Mouse (Mus musculus) left cerebral cortex, adult 8-10 months (tissue): ENCODE results near the gene Siah3. TPM values are rescaled to one million over a fixed set of nuclear protein-coding genes. Genes with fewer than 3 reads are reported as not detected.
"Not testable (repeated sequence)": the region's sequence is repeated elsewhere in the genome, so short reads cannot be mapped to it uniquely, and the experiment has no call there.

ENCODE experiments used
- DNase-seq, 2 experiments: peaks; one replicate each; pipeline ENCODE4 v3.0.0; 2022; ENCODE audit warnings: low spot score in 2 of 2
- total RNA-seq, 4 experiments: library from RNA; stranded (reverse); gene quantifications; 2 replicates each; pipeline ENCODE4 v1.2.4; 2022

Siah3 gene
- total RNA-seq, result 1 to 10 TPM; 4.3 to 5.5 (median 5.4) TPM

DNA sequence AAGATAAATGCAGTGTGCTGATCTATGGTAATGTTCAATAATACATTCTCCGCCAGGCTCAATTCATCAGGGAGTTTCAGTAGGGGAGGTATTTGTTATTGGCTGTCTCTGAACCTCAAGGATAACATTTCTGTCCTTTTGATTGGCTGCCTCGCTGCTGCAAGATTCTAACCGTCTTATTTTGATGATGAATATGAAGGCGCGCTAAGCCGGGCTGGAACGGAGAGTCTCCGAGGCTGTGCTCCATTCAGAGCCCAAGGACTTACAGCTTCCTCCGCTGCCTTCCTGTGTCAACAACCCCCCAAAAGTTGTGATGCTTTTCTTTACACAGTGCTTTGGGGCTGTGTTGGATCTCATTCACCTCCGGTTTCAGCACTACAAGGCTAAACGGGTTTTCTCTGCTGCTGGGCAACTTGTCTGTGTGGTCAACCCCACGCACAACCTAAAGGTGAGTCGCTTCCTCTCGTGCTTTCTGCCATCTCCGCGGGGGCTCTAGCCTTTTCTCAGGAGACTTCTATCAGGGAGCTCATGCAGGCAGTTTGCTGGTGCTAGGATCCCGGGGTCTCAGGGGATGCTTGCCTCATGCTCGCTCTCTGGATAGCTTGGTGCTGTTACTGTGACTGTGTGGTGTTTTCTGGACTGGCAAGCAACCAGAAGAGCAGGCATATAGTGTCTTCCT, at the start of gene Siah3:
Siah3 (plus strand) TSS at position 240 of the 679 bp plus-strand sequence.
- peak; percentile 46 to 65 for DNase-seq

GRCm38 (mm10) chr14:75409772-75410171, 46.0 kb upstream of the Siah3 start:
- DNase-seq, result no peak

- DNase-seq, result no peak
These were observed 45.4 kb upstream of the Siah3 start for GRCm38 (mm10) chr14:75410392-75410791.

- DNase-seq, result no peak
These were observed 37.1 kb upstream of the Siah3 start for GRCm38 (mm10) chr14:75418721-75419120.

DNA sequence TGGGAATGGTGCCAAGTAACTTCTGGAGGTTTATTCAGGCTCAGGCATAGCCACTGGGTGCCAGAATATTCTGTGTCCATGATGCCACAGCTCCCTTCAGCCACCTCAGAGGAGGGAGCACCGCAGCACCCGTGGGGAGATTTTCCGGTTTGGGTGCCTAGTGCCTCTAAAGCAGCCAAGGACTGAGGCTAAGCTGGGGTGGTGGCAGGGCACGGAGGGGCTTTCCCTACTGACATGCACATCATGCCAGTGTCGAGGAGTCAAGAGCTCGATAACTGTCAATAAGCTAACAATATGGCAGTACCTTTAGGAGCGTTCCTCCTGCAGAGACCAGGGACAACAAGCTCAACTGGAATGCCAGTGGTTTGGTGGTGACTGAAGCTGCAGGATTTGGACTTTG, 35.9 kb upstream of the Siah3 start:
- no peak for DNase-seq

GRCm38 (mm10) chr14:75420811-75421210, 35.0 kb upstream of the Siah3 start:
- DNase-seq, result no peak

DNA sequence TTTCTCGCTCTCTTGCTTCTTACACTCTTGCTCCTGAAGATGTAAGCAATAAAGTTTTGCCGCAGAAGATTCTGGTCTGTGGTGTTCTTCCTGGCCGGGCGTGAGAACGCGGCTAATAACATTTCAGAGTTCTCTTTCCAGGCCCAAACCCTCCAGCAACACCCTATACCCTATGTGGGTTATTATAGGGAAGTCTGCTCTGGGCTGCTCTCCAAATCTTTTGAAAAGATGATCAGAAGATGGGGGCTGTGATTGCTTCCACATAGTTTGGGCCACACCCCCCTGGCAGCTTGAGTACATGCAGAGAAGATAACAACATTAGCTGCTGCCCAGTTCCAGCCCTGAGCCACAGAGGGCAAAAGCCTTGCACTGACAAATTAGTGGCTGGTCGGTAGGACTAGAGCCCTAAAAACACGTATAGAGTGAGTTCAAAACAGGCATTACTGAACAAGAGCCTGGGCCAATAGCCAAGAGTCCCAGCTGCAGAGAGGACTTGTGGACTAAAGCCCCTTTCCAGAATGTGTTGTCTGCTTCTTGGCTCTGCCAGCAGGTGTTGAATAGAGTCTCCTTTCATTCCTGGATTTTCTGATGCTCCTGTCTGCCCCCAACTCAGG, 24.5 kb upstream of the Siah3 start:
- DNase-seq, result no peak

DNA sequence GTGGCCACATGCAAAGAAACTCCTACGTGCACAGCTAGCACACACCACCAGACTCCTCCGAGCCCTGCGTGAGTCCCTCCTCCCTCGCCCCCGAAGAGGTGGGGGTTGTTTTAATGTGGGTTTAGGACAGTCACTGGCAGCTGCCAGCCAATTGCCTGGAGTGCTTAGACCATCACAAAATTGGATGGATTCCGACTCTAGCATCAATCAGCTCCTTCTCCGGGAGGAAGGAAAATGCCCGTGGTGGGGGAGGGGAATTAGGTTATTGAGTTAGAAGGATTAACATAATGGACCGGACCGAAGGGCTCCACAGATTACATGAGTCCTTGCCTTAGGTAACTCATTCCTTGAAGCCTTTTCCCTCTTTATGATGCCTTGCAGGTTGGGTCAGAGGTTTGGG, 22.9 kb upstream of the Siah3 start:
- DNase-seq, result no peak

- no peak for DNase-seq
These were observed 21.2 kb upstream of the Siah3 start for GRCm38 (mm10) chr14:75434576-75434975.

- peak in 1 of 2 experiments; percentile 79 for DNase-seq
These were observed 11.2 kb upstream of the Siah3 start for GRCm38 (mm10) chr14:75444486-75445105.

- peak; percentile 55 to 80 for DNase-seq
These were observed 10.4 kb upstream of the Siah3 start for GRCm38 (mm10) chr14:75445281-75445947.

GRCm38 (mm10) chr14:75445948-75446281, 9.9 kb upstream of the Siah3 start:
- no peak for DNase-seq

GRCm38 (mm10) chr14:75446314-75446713, 9.5 kb upstream of the Siah3 start:
- DNase-seq, result not testable (repeated sequence)

DNA sequence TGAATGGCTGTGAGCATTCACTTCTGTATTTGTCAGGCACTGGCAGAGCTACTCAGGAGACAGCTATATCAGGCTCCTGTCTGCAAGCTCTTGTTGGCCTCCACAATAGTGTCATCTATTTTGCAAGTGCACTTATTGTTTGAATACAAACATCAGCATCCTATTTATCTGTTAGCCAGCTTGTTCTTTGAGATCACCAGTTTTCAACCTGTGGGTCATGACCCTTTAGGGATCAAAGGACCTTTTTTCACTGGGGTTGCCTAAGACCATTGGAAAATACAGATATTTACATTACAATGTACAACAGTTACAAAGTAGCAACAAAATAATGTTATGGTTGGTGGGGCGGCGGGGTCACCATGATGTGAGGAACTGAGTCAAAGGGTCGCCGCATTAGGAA, 1.9 kb upstream of the Siah3 start:
- DNase-seq, result no peak

DNA sequence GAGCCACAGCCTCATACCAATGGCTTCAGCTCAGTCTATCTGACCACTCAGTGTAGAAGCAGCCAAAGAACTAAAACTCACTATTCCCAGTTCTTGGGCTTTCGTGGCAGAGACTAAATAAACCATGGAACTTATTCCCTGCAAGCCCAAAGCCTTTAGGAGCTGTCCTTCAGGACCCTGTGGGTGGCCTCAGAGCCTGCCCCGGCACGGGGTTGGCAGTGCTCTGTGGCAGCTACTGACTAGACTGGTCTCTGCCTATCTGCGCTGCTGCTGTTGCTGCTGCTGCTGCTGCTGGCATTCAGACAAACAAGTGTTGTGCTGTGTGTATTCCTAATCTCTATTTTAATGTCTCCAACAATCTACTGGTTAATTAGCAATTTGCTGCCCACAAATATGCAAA, 1.1 kb upstream of the Siah3 start:
- DNase-seq, result no peak

GRCm38 (mm10) chr14:75455361-75455742, 430 bp upstream of the Siah3 start:
- no peak for DNase-seq

DNA sequence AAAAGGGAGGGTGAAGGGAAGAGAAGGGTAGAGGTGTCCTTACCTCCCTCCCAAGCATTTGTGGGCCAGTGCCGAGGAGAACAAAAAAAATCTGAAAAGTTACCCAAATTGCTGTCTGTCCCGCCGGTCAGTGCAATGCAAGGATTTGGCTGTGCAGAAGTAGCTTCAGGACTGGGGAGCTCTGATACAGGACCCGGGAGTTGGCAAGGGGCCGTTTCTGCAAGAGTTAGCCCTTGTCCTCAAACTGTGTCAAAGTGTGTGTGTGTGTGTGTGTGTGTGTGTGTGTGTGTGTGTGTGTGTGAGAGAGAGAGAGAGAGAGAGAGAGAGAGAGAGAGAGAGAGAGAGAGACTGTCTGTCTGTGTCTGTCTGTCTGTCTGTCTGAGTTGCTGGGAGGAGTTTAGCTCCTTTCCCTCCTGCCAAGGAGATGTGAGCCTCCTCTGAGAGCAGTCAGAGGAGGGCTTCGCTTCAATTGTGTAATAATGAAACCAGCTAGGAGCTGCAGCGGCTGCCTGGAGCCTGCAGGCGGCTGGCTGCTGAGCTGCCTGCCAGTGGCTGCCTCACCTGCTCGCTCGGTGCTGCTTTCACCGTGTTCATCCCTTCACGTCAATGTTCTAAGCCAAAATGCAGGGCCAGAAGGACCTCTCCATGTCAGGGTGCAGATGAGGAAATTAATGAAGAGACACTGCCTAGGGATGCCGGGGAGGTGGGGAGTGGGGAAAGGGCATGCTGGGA, 873 bp downstream of the Siah3 start:
- DNase-seq, result peak in 1 of 2 experiments; percentile 61

- no peak for DNase-seq
These were observed 1.4 kb downstream of the Siah3 start for GRCm38 (mm10) chr14:75457221-75457600.

DNA sequence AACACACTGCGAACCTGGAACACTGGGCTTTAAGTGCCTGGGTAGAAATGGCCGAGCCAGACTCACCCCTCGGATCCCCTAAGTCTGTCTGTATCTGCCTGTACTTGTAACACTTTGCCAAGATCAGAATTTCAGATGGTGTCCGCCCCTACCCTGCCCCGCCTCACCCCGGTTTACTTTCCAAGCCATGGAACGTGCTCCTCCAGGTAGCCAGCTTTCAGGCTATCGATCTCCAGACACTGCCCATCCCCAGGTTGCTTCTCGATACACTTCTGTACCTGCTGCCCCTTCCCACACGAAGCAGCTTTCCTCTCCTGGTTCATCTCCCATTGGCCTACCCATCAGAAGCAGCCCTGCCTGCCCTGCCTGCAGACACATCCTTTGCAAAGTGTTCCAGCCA, 3.6 kb downstream of the Siah3 start:
- DNase-seq, result no peak

GRCm38 (mm10) chr14:75459991-75460390, 4.2 kb downstream of the Siah3 start:
- peak in 1 of 2 experiments; percentile 51 for DNase-seq

DNA sequence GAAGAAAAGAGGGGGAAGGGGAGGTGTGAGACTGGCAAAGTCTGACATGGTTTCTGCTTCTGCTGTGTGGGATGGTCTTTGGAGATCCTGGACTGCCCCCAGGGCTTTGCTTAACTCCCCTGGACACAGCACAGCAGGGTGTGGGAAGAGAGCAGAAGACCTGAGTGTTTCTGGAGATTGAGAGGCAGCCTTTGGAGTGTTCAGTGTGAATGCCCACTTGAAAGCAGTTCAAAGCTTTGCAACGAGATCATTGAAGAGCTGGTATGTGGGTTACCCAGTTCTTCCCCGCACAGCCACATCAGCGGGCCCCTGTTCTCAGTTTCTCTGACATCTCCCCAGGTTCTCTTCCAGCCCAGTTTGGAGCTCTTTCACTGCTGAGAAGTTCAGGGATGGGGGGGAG, 4.7 kb downstream of the Siah3 start:
- no peak for DNase-seq

DNA sequence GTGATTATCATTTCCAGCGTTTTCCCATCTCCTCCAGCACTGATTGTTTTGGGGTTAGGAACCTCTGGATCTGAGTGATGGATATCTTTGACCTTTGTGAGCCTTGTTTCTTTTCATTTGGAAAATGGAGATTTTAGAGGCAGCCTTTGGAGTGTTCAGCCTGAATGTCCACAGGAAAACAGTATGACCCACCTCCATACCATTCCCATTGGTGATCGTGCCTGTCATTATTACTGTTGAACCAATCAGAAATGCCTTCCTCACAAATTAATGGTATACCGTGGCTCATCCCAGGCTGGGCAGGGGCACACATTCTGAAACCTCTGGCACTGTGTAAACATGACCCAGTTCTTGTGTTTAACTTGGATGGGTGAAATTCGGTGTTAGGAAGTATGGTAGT, 6.0 kb downstream of the Siah3 start:
- DNase-seq, result no peak
